Mouse (Mus musculus): Measurements from ENCODE around the gene Atp1b1. TPM values are rescaled to one million over a fixed set of nuclear protein-coding genes. Genes with fewer than 3 reads are reported as not detected.

Gene Atp1b1
- total RNA-seq, 2 experiments from 2014 or later, result 178 to 308 TPM

DNA sequence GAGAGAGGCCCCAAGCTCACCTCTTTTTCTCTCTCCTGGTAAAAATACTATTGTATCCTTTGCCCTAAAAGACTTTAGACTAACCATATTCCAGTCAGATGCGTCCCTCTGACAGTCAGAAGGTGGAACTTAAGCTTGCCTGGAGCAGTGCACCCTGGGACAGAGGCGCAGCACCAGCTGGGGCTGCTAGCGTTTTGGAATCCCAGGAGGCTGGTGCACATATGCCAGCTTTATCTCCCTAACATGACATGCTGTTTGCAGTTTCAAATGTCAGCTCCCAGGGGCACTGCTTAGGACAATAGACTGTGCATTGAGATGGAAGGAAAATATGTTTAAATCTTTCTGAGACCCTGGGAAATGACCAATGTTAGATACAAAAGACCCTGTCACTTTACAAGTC, 66.0 kb downstream of the Atp1b1 start:
- no peak for DNase-seq

- DNase-seq, result no peak
Measured at GRCm38 (mm10) chr1:164389743-164390142, 68.4 kb downstream of the Atp1b1 start.

Other genes with a start within 250 kb of the Atp1b1 start
- 1 to 10 TPM; 3.3 to 4.0 TPM for gene Slc19a2, start 209.3 kb downstream of the Atp1b1 start, total RNA-seq (2021)
- 1 to 10 TPM; 6.3 to 8.2 TPM for gene Ccdc181, start 182.8 kb downstream of the Atp1b1 start, total RNA-seq (2021)
- gene Nme7, start 154.2 kb downstream of the Atp1b1 start, total RNA-seq (2021), result 1 to 10 TPM; 1.6 to 1.8 TPM
- 10 to 100 TPM; 22.7 to 23.6 TPM for gene Blzf1, start 150.9 kb downstream of the Atp1b1 start, total RNA-seq (2021)

All from gastrocnemius, postnatal 25 days (tissue).